Mouse (Mus musculus): ENCODE measurements at regions not wholly inside any gene's neighbourhood (a gene's known extent, or its start where the extent isn't known, plus 50 kb on each side); places are given as distances from the start of the nearest gene placed in this dataset.

- Histone ChIP-seq H3K36me3 (replicated peaks; ENCODE audit: low read length) (no peaks in the 10 kb centered on the region), H3K4me3 (replicated peaks) (no peak overlapping the region), H3K4me1 (no peaks in the 10 kb centered on the region), H3K9me3 (no peaks in the 10 kb centered on the region), H3K27me3 (replicated peaks) (no peaks in the 10 kb centered on the region)
- TF ChIP-seq GATA1 (IDR thresholded peaks at IDR 0.05; ENCODE audit: borderline replicate concordance, low read length) (no peak), FLI1 (IDR thresholded peaks at IDR 0.05; ENCODE audit: low read length) (no peak)
Observed at GRCm38 (mm10) chr10:16514656-16515055, 1208.4 kb upstream of the Cited2 start.

- H3K4me1 ChIP-seq = no peaks in the 10 kb centered on the region
- H3K27me3 ChIP-seq (replicated peaks) = no peaks in the 10 kb centered on the region
- TF ChIP-seq GATA1 (IDR thresholded peaks at IDR 0.05; ENCODE audit: borderline replicate concordance, low read length) (no peak), FLI1 (IDR thresholded peaks at IDR 0.05; ENCODE audit: low read length) (no peak)
- no peaks in the 10 kb centered on the region for H3K36me3 ChIP-seq (replicated peaks; ENCODE audit: low read length)
- no peak overlapping the region for H3K4me3 ChIP-seq (replicated peaks)
- no peaks in the 10 kb centered on the region for H3K9me3 ChIP-seq
Observed at GRCm38 (mm10) chr10:16521895-16522294, 1201.1 kb upstream of the Cited2 start.

GRCm38 (mm10) chr10:16524101-16524500 is 1198.9 kb upstream of the Cited2 start:
- Histone ChIP-seq H3K4me3 (replicated peaks) (no peak overlapping the region), H3K4me1 (no peaks in the 10 kb centered on the region), H3K9me3 (no peaks in the 10 kb centered on the region), H3K27me3 (replicated peaks) (no peaks in the 10 kb centered on the region), H3K36me3 (replicated peaks; ENCODE audit: low read length) (no peaks in the 10 kb centered on the region)
- no peak for TF ChIP-seq GATA1 (IDR thresholded peaks at IDR 0.05; ENCODE audit: borderline replicate concordance, low read length)
- no peak for TF ChIP-seq FLI1 (IDR thresholded peaks at IDR 0.05; ENCODE audit: low read length)

GRCm38 (mm10) chr10:16527693-16528092 is 1195.3 kb upstream of the Cited2 start:
- TF ChIP-seq FLI1 (IDR thresholded peaks at IDR 0.05; ENCODE audit: low read length) (no peak), GATA1 (IDR thresholded peaks at IDR 0.05; ENCODE audit: borderline replicate concordance, low read length) (no peak)
- Histone ChIP-seq H3K27me3 (replicated peaks) (no peaks in the 10 kb centered on the region), H3K9me3 (no peaks in the 10 kb centered on the region), H3K36me3 (replicated peaks; ENCODE audit: low read length) (no peaks in the 10 kb centered on the region), H3K4me1 (no peaks in the 10 kb centered on the region), H3K4me3 (replicated peaks) (no peak overlapping the region)

- no peaks in the 10 kb centered on the region for H3K27me3 ChIP-seq (replicated peaks)
- peaks cover 3% of the 10 kb centered on the region; the same call in 1 of the 2 replicates for H3K4me1 ChIP-seq
- TF ChIP-seq FLI1 (IDR thresholded peaks at IDR 0.05; ENCODE audit: low read length) = no peak
- no peak for TF ChIP-seq GATA1 (IDR thresholded peaks at IDR 0.05; ENCODE audit: borderline replicate concordance, low read length)
- H3K4me3 ChIP-seq (replicated peaks) = no peak overlapping the region
- no peaks in the 10 kb centered on the region for H3K36me3 ChIP-seq (replicated peaks; ENCODE audit: low read length)
- no peaks in the 10 kb centered on the region for H3K9me3 ChIP-seq
Observed at GRCm38 (mm10) chr10:16537660-16538059, 1185.4 kb upstream of the Cited2 start.

GRCm38 (mm10) chr10:16538379-16538778 is 1184.6 kb upstream of the Cited2 start:
- Histone ChIP-seq H3K9me3 (no peaks in the 10 kb centered on the region), H3K4me1 (peaks cover 3% of the 10 kb centered on the region; the same call in 1 of the 2 replicates), H3K36me3 (replicated peaks; ENCODE audit: low read length) (no peaks in the 10 kb centered on the region), H3K27me3 (replicated peaks) (no peaks in the 10 kb centered on the region), H3K4me3 (replicated peaks) (no peak overlapping the region)
- TF ChIP-seq FLI1 (IDR thresholded peaks at IDR 0.05; ENCODE audit: low read length) = no peak
- TF ChIP-seq GATA1 (IDR thresholded peaks at IDR 0.05; ENCODE audit: borderline replicate concordance, low read length) = no peak

- Histone ChIP-seq H3K4me3 (replicated peaks) (no peak overlapping the region), H3K36me3 (replicated peaks; ENCODE audit: low read length) (no peaks in the 10 kb centered on the region), H3K9me3 (no peaks in the 10 kb centered on the region), H3K27me3 (replicated peaks) (no peaks in the 10 kb centered on the region), H3K4me1 (no peaks in the 10 kb centered on the region)
- TF ChIP-seq GATA1 (IDR thresholded peaks at IDR 0.05; ENCODE audit: borderline replicate concordance, low read length) = no peak
- no peak for TF ChIP-seq FLI1 (IDR thresholded peaks at IDR 0.05; ENCODE audit: low read length)
Observed at GRCm38 (mm10) chr10:16545445-16545844, 1177.6 kb upstream of the Cited2 start.

- H3K9me3 ChIP-seq = no peaks in the 10 kb centered on the region
- H3K4me1 ChIP-seq = peaks cover 13% of the 10 kb centered on the region
- H3K4me3 ChIP-seq (replicated peaks) = no peak overlapping the region
- TF ChIP-seq FLI1 (IDR thresholded peaks at IDR 0.05; ENCODE audit: low read length) = no peak
- TF ChIP-seq GATA1 (IDR thresholded peaks at IDR 0.05; ENCODE audit: borderline replicate concordance, low read length) = no peak
- no peaks in the 10 kb centered on the region for H3K36me3 ChIP-seq (replicated peaks; ENCODE audit: low read length)
- H3K27me3 ChIP-seq (replicated peaks) = no peaks in the 10 kb centered on the region
Observed at GRCm38 (mm10) chr10:16552861-16553635, 1170.0 kb upstream of the Cited2 start.

- Histone ChIP-seq H3K4me1 (peaks cover 12% of the 10 kb centered on the region), H3K9me3 (no peaks in the 10 kb centered on the region), H3K27me3 (replicated peaks) (no peaks in the 10 kb centered on the region), H3K4me3 (replicated peaks) (no peak overlapping the region), H3K36me3 (replicated peaks; ENCODE audit: low read length) (peaks cover 4% of the 10 kb centered on the region)
- no peak for TF ChIP-seq GATA1 (IDR thresholded peaks at IDR 0.05; ENCODE audit: borderline replicate concordance, low read length)
- no peak for TF ChIP-seq FLI1 (IDR thresholded peaks at IDR 0.05; ENCODE audit: low read length)
Observed at GRCm38 (mm10) chr10:16574568-16574967, 1148.5 kb upstream of the Cited2 start.

- Histone ChIP-seq H3K27me3 (replicated peaks) (no peaks in the 10 kb centered on the region), H3K9me3 (no peaks in the 10 kb centered on the region)
Observed at GRCm38 (mm10) chr10:16578554-16579078, 1144.4 kb upstream of the Cited2 start.

More at GRCm38 (mm10) chr10:16578554-16579078, 1144.4 kb upstream of the Cited2 start:
- no peak overlapping the region for H3K4me3 ChIP-seq (replicated peaks)
- H3K4me1 ChIP-seq = peaks cover 9% of the 10 kb centered on the region
- H3K36me3 ChIP-seq (replicated peaks; ENCODE audit: low read length) = peaks cover 4% of the 10 kb centered on the region
- TF ChIP-seq GATA1 (IDR thresholded peaks at IDR 0.05; ENCODE audit: borderline replicate concordance, low read length) = no peak
- no peak for TF ChIP-seq FLI1 (IDR thresholded peaks at IDR 0.05; ENCODE audit: low read length)

Data from megakaryocyte, embryonic 14.5 days (primary cell).